Mouse (Mus musculus): Measurements from ENCODE around the gene Pck2. TPM values are rescaled to one million over a fixed set of nuclear protein-coding genes. Genes with fewer than 3 reads are reported as not detected.
A peak's percentile ranks its signal among the peaks of the same experiment; 100 is the strongest.

The Pck2 gene
- polyA plus RNA-seq, 1 experiment from 2014 or later: 43.4 TPM

GRCm38 (mm10) chr14:55505612-55506011 lies 34.5 kb upstream of the Pck2 start:
- ATAC-seq (ENCODE audit: insufficient number of reproducible peaks, insufficient read depth, low FRiP score, low read depth): no peak
- no peak overlapping the region for H3K4me2 ChIP-seq (replicated peaks; ENCODE audit: low read depth, low read length)
- no peak overlapping the region for H3K27ac ChIP-seq (ENCODE audit: low read length)
- no peak overlapping the region for H3K4me3 ChIP-seq (ENCODE audit: low read depth, low read length)
- H3K4me1 ChIP-seq (ENCODE audit: control insufficient read depth, insufficient read depth, low read length): no peaks in the 10 kb centered on the region
- H3K9me3 ChIP-seq (ENCODE audit: control insufficient read depth, low read depth, low read length): no peaks in the 10 kb centered on the region
- no peak overlapping the region for H3K9ac ChIP-seq (replicated peaks; ENCODE audit: low read depth, low read length)
- no peaks in the 10 kb centered on the region for H3K27me3 ChIP-seq (ENCODE audit: control insufficient read depth, insufficient read depth, low read length)
- WGBS: 82% methylated on average over 9 of the region's 9 CpGs
- H3K36me3 ChIP-seq (ENCODE audit: control insufficient read depth, insufficient read depth, low read length): no peaks in the 10 kb centered on the region

DNA sequence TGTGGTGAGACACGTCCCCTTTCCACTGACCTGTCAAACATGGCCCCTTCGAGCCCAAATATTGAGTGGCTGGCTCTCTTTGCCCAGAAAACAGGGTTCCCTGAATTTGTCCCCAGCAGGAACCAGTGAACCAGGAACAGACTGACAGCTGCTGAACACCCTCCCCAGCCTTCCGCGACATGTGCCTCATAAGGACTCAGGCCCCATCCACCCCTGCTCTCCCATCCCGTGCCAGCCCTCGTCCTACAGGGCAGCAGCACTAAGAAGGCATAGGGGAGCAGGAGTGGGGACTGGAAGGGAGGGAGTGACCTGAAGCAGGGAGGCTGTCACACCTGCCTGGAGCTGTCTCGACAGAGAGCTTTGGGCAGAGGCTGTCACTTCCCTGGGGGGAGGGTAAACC lies 32.3 kb upstream of the Pck2 start:
- Histone ChIP-seq H3K4me2 (replicated peaks; ENCODE audit: low read depth, low read length) (no peak overlapping the region), H3K36me3 (ENCODE audit: control insufficient read depth, insufficient read depth, low read length) (no peaks in the 10 kb centered on the region), H3K27me3 (ENCODE audit: control insufficient read depth, insufficient read depth, low read length) (0 out of 2 replicates have a peak, but pooled peaks cover 5% of the 10 kb centered on the region), H3K9me3 (ENCODE audit: control insufficient read depth, low read depth, low read length) (no peaks in the 10 kb centered on the region), H3K27ac (ENCODE audit: low read length) (no peak overlapping the region), H3K4me1 (ENCODE audit: control insufficient read depth, insufficient read depth, low read length) (no peaks in the 10 kb centered on the region), H3K4me3 (ENCODE audit: low read depth, low read length) (no peak overlapping the region), H3K9ac (replicated peaks; ENCODE audit: low read depth, low read length) (no peak overlapping the region)
- 57% methylated on average over 7 of the region's 7 CpGs for WGBS
- ATAC-seq (ENCODE audit: insufficient number of reproducible peaks, insufficient read depth, low FRiP score, low read depth): no peak

GRCm38 (mm10) chr14:55509540-55509939 lies 30.5 kb upstream of the Pck2 start:
- Histone ChIP-seq H3K4me2 (replicated peaks; ENCODE audit: low read depth, low read length) (no peak overlapping the region), H3K36me3 (ENCODE audit: control insufficient read depth, insufficient read depth, low read length) (no peaks in the 10 kb centered on the region), H3K4me1 (ENCODE audit: control insufficient read depth, insufficient read depth, low read length) (no peaks in the 10 kb centered on the region), H3K4me3 (ENCODE audit: low read depth, low read length) (no peak overlapping the region), H3K9ac (replicated peaks; ENCODE audit: low read depth, low read length) (no peak overlapping the region), H3K27ac (ENCODE audit: low read length) (no peak overlapping the region), H3K9me3 (ENCODE audit: control insufficient read depth, low read depth, low read length) (no peaks in the 10 kb centered on the region), H3K27me3 (ENCODE audit: control insufficient read depth, insufficient read depth, low read length) (0 out of 2 replicates have a peak, but pooled peaks cover 5% of the 10 kb centered on the region)
- whole genome bisulfite sequencing: 82% methylated on average over 10 of the region's 10 CpGs
- no peak for ATAC-seq (ENCODE audit: insufficient number of reproducible peaks, insufficient read depth, low FRiP score, low read depth)

DNA sequence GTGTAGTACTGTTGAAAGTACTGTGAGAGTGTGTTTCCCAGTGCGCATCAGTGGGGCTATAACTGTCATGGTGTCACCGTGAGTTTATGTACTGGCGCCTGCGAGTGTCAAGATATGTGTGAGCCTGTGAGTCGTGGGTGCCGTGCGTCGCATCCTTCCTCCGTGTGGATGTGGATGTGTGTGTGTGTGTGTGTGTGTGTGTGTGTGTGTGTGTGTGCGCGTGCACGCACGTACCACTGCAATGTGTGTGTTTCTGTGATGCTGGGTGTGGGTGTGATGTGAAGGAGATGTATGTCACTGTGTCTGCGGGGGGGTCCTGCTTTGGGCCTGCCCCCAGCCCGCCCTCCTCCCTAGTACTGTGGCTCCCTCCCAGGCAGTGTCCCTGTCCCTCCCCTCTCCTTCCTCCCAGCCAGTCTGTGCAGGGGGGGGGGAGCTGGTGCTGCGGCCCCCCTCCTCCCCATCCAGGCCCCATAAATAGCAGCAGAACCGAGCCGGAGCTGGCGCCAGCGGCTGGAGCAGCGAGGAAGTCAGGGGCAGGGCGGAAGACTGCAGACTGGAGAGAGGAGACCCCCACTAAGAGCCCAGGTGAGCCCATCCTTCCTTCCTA lies 29.8 kb upstream of the Pck2 start, which contains the start of gene Cpne6:
Cpne6 (plus strand) TSS at position 321 of the 607 bp plus-strand sequence.
- Histone ChIP-seq H3K4me1 (ENCODE audit: control insufficient read depth, insufficient read depth, low read length) (no peaks in the 10 kb centered on the region), H3K27me3 (ENCODE audit: control insufficient read depth, insufficient read depth, low read length) (0 out of 2 replicates have a peak, but pooled peaks cover 5% of the 10 kb centered on the region), H3K4me3 (ENCODE audit: low read depth, low read length) (no peak within 1 kb of the TSS), H3K27ac (ENCODE audit: low read length) (no peak within 1 kb of the TSS), H3K36me3 (ENCODE audit: control insufficient read depth, insufficient read depth, low read length) (no peaks in the 10 kb centered on the region), H3K9me3 (ENCODE audit: control insufficient read depth, low read depth, low read length) (no peaks in the 10 kb centered on the region), H3K4me2 (replicated peaks; ENCODE audit: low read depth, low read length) (no peak within 1 kb of the TSS), H3K9ac (replicated peaks; ENCODE audit: low read depth, low read length) (no peak within 1 kb of the TSS)
- WGBS: 65% methylated on average over 22 of the region's 22 CpGs
- 0 out of 2 replicates have a peak, but pooled peaks have one; percentile 30 for ATAC-seq (ENCODE audit: insufficient number of reproducible peaks, insufficient read depth, low FRiP score, low read depth)

DNA sequence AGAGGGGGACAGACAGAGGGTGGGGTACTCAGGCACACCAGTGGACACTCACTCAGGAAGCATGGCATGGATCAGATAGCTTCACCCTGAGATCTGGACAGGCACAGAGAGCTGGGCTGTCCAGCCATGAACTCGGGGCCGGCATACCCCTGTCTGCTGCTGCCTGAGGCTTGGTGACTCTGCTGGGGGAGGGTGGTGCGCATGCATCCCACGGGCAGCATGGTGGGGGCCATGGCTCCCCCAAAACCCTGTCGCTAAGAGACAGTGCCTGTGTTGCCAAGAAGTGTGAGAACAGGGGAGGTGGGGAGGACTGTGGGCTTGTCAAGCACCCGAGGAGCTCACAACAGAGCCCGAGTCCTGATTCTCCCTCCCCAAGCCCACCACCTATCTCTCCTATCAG lies 29.0 kb upstream of the Pck2 start:
- WGBS: 54% methylated on average over 7 of the region's 7 CpGs
- Histone ChIP-seq H3K9me3 (ENCODE audit: control insufficient read depth, low read depth, low read length) (no peaks in the 10 kb centered on the region), H3K27me3 (ENCODE audit: control insufficient read depth, insufficient read depth, low read length) (0 out of 2 replicates have a peak, but pooled peaks cover 5% of the 10 kb centered on the region), H3K4me3 (ENCODE audit: low read depth, low read length) (no peak overlapping the region), H3K36me3 (ENCODE audit: control insufficient read depth, insufficient read depth, low read length) (no peaks in the 10 kb centered on the region), H3K4me1 (ENCODE audit: control insufficient read depth, insufficient read depth, low read length) (no peaks in the 10 kb centered on the region), H3K9ac (replicated peaks; ENCODE audit: low read depth, low read length) (no peak overlapping the region), H3K27ac (ENCODE audit: low read length) (no peak overlapping the region), H3K4me2 (replicated peaks; ENCODE audit: low read depth, low read length) (no peak overlapping the region)
- ATAC-seq (ENCODE audit: insufficient number of reproducible peaks, insufficient read depth, low FRiP score, low read depth): 0 out of 2 replicates have a peak, but pooled peaks have one; percentile 15

- Histone ChIP-seq H3K4me2 (replicated peaks; ENCODE audit: low read depth, low read length) (no peak overlapping the region), H3K4me1 (ENCODE audit: control insufficient read depth, insufficient read depth, low read length) (no peaks in the 10 kb centered on the region), H3K36me3 (ENCODE audit: control insufficient read depth, insufficient read depth, low read length) (no peaks in the 10 kb centered on the region), H3K27me3 (ENCODE audit: control insufficient read depth, insufficient read depth, low read length) (0 out of 2 replicates have a peak, but pooled peaks cover 5% of the 10 kb centered on the region), H3K4me3 (ENCODE audit: low read depth, low read length) (no peak overlapping the region), H3K9me3 (ENCODE audit: control insufficient read depth, low read depth, low read length) (no peaks in the 10 kb centered on the region), H3K27ac (ENCODE audit: low read length) (no peak overlapping the region), H3K9ac (replicated peaks; ENCODE audit: low read depth, low read length) (no peak overlapping the region)
- 60% methylated on average over 10 of the region's 10 CpGs for WGBS
- ATAC-seq (ENCODE audit: insufficient number of reproducible peaks, insufficient read depth, low FRiP score, low read depth): no peak
Measured at GRCm38 (mm10) chr14:55513927-55514326, 26.1 kb upstream of the Pck2 start.

DNA sequence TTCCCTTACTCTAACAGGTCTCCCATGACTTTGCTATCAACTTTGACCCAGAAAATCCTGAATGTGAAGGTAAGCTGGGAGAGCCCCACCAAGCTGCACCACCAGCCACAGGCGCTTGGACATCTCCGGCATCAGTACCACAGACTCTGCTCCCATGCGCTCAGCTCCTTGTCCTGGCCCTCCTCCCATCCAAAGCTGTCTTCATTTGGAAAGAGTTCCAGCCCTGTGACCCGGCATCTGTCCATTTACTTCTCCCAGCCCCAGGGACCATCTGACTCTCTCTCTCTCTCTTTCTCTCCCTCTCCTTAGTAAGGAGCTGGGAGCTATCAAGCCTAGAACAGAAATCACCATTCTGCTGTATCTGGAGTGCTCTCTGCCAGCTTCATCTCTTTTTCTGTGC lies 24.2 kb upstream of the Pck2 start:
- no peak overlapping the region for H3K4me2 ChIP-seq (replicated peaks; ENCODE audit: low read depth, low read length)
- no peaks in the 10 kb centered on the region for H3K36me3 ChIP-seq (ENCODE audit: control insufficient read depth, insufficient read depth, low read length)
- no peak overlapping the region for H3K4me3 ChIP-seq (ENCODE audit: low read depth, low read length)
- ATAC-seq (ENCODE audit: insufficient number of reproducible peaks, insufficient read depth, low FRiP score, low read depth): no peak
- 88% methylated on average over 4 of the region's 4 CpGs for WGBS
- H3K4me1 ChIP-seq (ENCODE audit: control insufficient read depth, insufficient read depth, low read length): peaks cover 2% of the 10 kb centered on the region; the same call in 1 of the 2 replicates
- H3K9ac ChIP-seq (replicated peaks; ENCODE audit: low read depth, low read length): no peak overlapping the region
- H3K9me3 ChIP-seq (ENCODE audit: control insufficient read depth, low read depth, low read length): no peaks in the 10 kb centered on the region
- H3K27ac ChIP-seq (ENCODE audit: low read length): no peak overlapping the region
- H3K27me3 ChIP-seq (ENCODE audit: control insufficient read depth, insufficient read depth, low read length): peaks cover 10% of the 10 kb centered on the region; the same call in 1 of the 2 replicates

DNA sequence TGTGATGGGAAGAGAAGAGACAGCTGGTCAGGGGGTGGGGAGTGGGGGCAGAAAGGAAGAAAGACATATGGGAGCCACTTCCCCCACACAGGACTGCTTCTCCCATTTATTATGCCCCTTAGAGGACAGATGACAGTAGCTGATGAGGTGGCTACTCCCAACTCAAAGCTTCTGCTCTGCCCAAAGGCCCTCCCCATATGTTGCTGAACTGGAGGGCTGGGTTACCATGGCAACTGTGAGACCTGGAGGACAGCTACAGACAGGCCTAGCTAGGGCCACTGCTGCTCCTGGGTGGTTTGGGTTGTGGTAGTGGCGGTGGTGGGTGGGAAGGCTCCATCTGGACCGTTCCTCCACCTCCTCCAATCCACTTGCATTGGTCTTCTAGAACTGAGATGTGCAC lies 21.2 kb upstream of the Pck2 start:
- Histone ChIP-seq H3K27ac (ENCODE audit: low read length) (no peak overlapping the region), H3K9ac (replicated peaks; ENCODE audit: low read depth, low read length) (no peak overlapping the region), H3K36me3 (ENCODE audit: control insufficient read depth, insufficient read depth, low read length) (no peaks in the 10 kb centered on the region), H3K4me2 (replicated peaks; ENCODE audit: low read depth, low read length) (no peak overlapping the region), H3K27me3 (ENCODE audit: control insufficient read depth, insufficient read depth, low read length) (peaks cover 16% of the 10 kb centered on the region; the same call in 1 of the 2 replicates), H3K4me1 (ENCODE audit: control insufficient read depth, insufficient read depth, low read length) (peaks cover 2% of the 10 kb centered on the region; the same call in 1 of the 2 replicates), H3K9me3 (ENCODE audit: control insufficient read depth, low read depth, low read length) (no peaks in the 10 kb centered on the region), H3K4me3 (ENCODE audit: low read depth, low read length) (no peak overlapping the region)
- 44% methylated on average over 2 of the region's 2 CpGs for WGBS
- ATAC-seq (ENCODE audit: insufficient number of reproducible peaks, insufficient read depth, low FRiP score, low read depth): no peak
